ENCODE assay signal across 16 mouse cellular contexts in the genomic region with DNA sequence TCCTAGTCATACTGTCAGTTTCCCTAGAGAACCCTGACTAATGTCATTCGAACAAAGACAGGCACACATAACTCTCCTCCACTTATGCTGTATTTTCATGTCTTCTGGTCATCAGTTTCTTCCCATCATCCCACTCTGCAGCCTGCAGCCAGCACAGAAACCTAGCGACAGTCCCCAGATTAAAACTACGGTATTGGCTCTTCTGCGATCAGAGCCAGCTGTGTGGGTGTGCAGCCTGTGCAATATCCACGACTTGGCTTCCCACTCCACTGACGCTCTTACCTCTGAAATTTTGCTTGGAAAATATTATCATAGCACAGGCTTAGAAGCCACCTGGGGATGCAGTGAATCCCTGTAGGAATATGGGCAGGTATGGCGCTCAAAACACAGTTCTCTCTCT. TPM values are rescaled to one million over a fixed set of nuclear protein-coding genes. Genes with fewer than 3 reads are reported as not detected.
DNase-seq lines count a peak whose midpoint lies in the region.
"Had no signal": no experiment of that assay in that cellular context is flagged by ENCODE, and none has a peak within 500 bp of the region (broad histone marks: within the 10 kb centered on the region; RNA-seq: fewer than 3 reads in every experiment).

No protein-coding gene starts in this region.

- intact Hi-C loops in gastrocnemius, postnatal 14 days (cut with DNase I; ENCODE audit: low total_unique reads) = no loop called here

- peak; percentile 27 to 43 for DNase-seq in frontal cortex, postnatal 36 days (ENCODE audit: low spot score in 2 of 2)
- DNase-seq in frontal cortex, postnatal 10 days (ENCODE audit: low spot score in 2 of 2) = no peak
- peak; percentile 53 for DNase-seq in brain, adult 2 months (ENCODE audit: low read depth, low spot score)
- DNase-seq in layer of hippocampus, postnatal 14 days (ENCODE audit: low spot score in 2 of 2) = peak; percentile 28 to 50
- peak; percentile 55 to 59 for DNase-seq in right cerebral cortex, adult 2 months (ENCODE audit: low spot score in 2 of 2)
- no peak for DNase-seq in lung, postnatal 14 days
- DNase-seq in retina, postnatal 1 day = no peak
- DNase-seq in gastrocnemius, postnatal 14 days = no peak
- DNase-seq: adrenal gland, postnatal 14 days; cerebellum, adult 9-10 months; heart, postnatal 10 days; kidney, adult 11 months; thymus, adult 2 months; thymus, postnatal 4 days had no signal

RNA-seq across cellular contexts. Expression of a gene that starts 19.7 kb away (rescaled TPM):
- total RNA-seq in layer of hippocampus, postnatal 14 days (2021) = 1 to 10 TPM; 7.5 to 8.1 TPM
- total RNA-seq in gastrocnemius, postnatal 14 days (2021) = under 1 TPM in 1 of 2 experiments, not detected in 1; 0.12 TPM
- total RNA-seq: granulocyte monocyte progenitor cell, adult 5-6 weeks; liver, adult 2 months had no signal

RNA-seq across cellular contexts. Expression of a gene that starts 38.0 kb away (rescaled TPM):
- total RNA-seq in layer of hippocampus, postnatal 14 days (2021) = under 1 TPM in 1 of 2 experiments, not detected in 1; 0.92 TPM
- total RNA-seq in gastrocnemius, postnatal 14 days (2021) = 1 to 10 TPM in 1 of 2 experiments, under 1 TPM in 1; 0.55 to 1.6 TPM
- total RNA-seq: granulocyte monocyte progenitor cell, adult 5-6 weeks had no signal

Comparison
In these comparisons a context has a peak if more than half of its experiments do, and no peak if none do; other contexts are left out.
1. DNase-seq: peak in frontal cortex, postnatal 36 days (2 of 2), brain, adult 2 months (single experiment), layer of hippocampus, postnatal 14 days (2 of 2) and right cerebral cortex, adult 2 months (2 of 2); none in frontal cortex, postnatal 10 days (0 of 2), lung, postnatal 14 days (single experiment), retina, postnatal 1 day (single experiment) and gastrocnemius, postnatal 14 days (single experiment).
2. RNA of a gene that starts 19.7 kb away (total RNA-seq): 7.5 to 8.1 TPM in layer of hippocampus, postnatal 14 days; 0.12 TPM in gastrocnemius, postnatal 14 days; every median in the first group is over 4 times any median in the second.